Mouse (Mus musculus) brain, embryonic 14.5 days (tissue): Measurements from ENCODE around the gene Tlk2.

ENCODE experiments used
- CTCF ChIP-seq: fragments of 200-500 bp; IDR thresholded peaks from 2 replicates; pipeline ENCODE4 v1.5.1; 2012; ENCODE audit warnings: inconsistent platforms, mild to moderate bottlenecking, moderate library complexity, borderline replicate concordance; ENCODE audit not compliant: insufficient read depth, insufficient read length; ENCODE audit errors: extremely low read depth
- POLR2A ChIP-seq: fragments of 200-500 bp; IDR thresholded peaks from 2 replicates; pipeline ENCODE4 v1.6.1; 2012; ENCODE audit warnings: mild to moderate bottlenecking, inconsistent platforms, borderline replicate concordance; ENCODE audit not compliant: poor library complexity, insufficient read depth, insufficient read length, severe bottlenecking; ENCODE audit errors: extremely low read depth

DNA sequence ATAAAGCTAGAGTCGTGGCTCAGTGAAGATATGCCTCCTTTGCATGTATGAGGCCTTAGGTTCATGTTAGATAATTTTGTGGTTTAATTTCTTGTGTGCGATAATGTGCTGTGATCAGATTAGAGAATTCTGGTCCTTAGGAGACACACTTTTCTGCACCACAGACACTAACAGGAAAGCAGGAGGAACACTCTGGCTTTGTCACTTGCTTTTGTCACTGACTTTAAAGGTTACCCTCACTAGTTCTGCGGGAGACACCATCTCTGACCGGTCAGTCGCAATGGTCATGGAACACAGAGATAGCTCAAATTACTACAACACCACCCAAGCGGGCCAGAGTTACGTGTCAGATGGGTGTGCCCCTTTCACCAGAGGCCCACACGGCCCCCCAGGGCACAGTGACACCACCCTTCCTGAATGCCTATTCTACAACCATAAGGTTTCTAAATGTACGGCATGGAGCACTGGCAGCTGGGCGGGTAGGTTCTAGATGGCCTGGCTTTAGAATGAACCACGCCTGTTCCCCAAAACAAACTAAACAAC is 26.2 kb upstream of the Tlk2 start:
- TF ChIP-seq POLR2A (no peak), CTCF (no peak)
